Mouse (Mus musculus): ENCODE results near the gene Ptprm. TPM values are rescaled to one million over a fixed set of nuclear protein-coding genes. Genes with fewer than 3 reads are reported as not detected.

The Ptprm gene
- polyA plus RNA-seq, 1 experiment = 4.4 TPM

DNA sequence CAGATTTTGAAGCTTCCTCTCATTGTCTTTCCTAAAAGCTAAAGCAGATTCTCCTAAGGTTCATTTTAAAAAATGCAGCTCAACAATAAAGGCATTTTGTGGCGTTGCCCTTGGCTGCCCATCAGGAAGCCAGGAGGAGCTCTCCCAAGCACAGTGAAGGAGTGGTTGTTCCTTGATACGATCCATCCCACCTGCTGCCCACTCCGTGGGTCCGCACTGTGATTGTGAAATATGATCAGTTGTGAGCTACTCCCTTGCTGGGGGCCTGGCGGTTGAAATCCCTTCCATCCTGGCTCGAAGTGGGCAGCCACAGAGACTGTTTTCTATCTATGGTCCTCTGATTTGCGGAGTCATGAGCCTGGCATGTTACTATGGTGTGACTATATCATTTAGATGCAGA, 610.9 kb downstream of the Ptprm start:
- no peak overlapping the region for H3K27ac ChIP-seq (ENCODE audit: control insufficient read depth, insufficient read depth, low read length)
- no peaks in the 10 kb centered on the region for H3K36me3 ChIP-seq (ENCODE audit: control insufficient read depth, insufficient read depth, low read length)
- no peak for TF ChIP-seq CTCF (IDR thresholded peaks at IDR 0.05; ENCODE audit: borderline replicate concordance, control insufficient read depth, extremely low read depth, insufficient read depth, low read length, poor library complexity)
- TF ChIP-seq POLR2A (IDR thresholded peaks at IDR 0.05; ENCODE audit: control insufficient read depth, extremely low read depth, insufficient read depth, low read length, poor library complexity) = no peak
- no peaks in the 10 kb centered on the region for H3K4me1 ChIP-seq (replicated peaks; ENCODE audit: control insufficient read depth, insufficient read depth, low read length)
- no peaks in the 10 kb centered on the region for H3K27me3 ChIP-seq (ENCODE audit: control insufficient read depth, insufficient read depth, low read length)
- no peak overlapping the region for H3K4me3 ChIP-seq (ENCODE audit: control insufficient read depth, insufficient read depth, low read length)
- DNase-seq = no peak
- WGBS = 89% methylated on average over 7 of the region's 7 CpGs

DNA sequence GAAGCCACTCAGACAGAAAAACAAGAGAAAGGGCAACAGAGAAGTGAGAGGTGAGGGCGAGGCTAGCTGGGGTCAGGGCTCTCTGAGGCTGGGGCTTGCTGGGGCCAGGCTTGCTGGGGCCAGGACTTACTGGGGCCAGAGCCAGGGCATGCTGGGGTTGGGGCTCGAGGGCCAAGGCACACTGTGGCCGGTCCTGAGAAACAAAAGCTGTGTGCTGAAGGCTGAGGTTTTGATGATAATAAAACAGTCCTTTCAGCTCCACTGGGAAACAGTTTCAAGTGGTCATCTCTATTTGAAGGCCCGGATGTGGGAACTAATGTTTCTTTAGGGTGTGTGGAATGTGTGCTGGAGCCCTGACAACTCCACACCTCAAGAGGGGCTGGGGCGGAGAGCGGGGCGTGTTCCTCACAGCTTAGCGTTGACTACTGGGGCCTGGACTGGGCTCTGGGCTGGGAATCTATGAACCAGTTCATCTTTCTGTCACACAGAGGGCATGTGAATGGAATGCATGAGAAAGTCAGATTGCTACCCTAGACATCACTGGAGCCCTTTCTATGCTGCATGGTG, 615.4 kb downstream of the Ptprm start:
- Histone ChIP-seq H3K4me1 (replicated peaks; ENCODE audit: control insufficient read depth, insufficient read depth, low read length) (no peaks in the 10 kb centered on the region), H3K36me3 (ENCODE audit: control insufficient read depth, insufficient read depth, low read length) (no peaks in the 10 kb centered on the region), H3K4me3 (ENCODE audit: control insufficient read depth, insufficient read depth, low read length) (no peak overlapping the region), H3K27me3 (ENCODE audit: control insufficient read depth, insufficient read depth, low read length) (no peaks in the 10 kb centered on the region), H3K27ac (ENCODE audit: control insufficient read depth, insufficient read depth, low read length) (no peak overlapping the region)
- WGBS = 89% methylated on average over 8 of the region's 8 CpGs
- DNase-seq = no peak
- no peak for TF ChIP-seq POLR2A (IDR thresholded peaks at IDR 0.05; ENCODE audit: control insufficient read depth, extremely low read depth, insufficient read depth, low read length, poor library complexity)
- no peak for TF ChIP-seq CTCF (IDR thresholded peaks at IDR 0.05; ENCODE audit: borderline replicate concordance, control insufficient read depth, extremely low read depth, insufficient read depth, low read length, poor library complexity)

DNA sequence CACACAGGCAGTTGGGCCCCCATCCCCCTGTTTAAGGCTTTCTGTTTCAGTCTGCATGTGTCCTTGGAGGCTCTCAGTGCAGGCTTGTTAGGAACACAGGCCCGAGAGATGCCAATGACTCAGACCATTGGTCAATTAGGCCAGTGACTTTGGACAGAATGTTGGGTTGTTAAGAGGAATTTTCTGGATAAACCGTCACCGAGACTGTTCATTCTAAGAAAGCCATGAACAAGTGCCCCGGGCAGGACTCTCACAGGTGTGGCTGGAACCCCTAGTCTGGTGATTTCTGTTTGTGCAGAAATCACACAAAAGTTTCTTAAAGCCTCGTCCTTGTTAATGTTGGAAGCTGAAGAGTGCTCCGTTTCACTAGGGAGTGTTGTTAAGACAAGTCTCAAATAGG, 615.9 kb downstream of the Ptprm start:
- Histone ChIP-seq H3K27ac (ENCODE audit: control insufficient read depth, insufficient read depth, low read length) (no peak overlapping the region), H3K4me3 (ENCODE audit: control insufficient read depth, insufficient read depth, low read length) (no peak overlapping the region), H3K4me1 (replicated peaks; ENCODE audit: control insufficient read depth, insufficient read depth, low read length) (no peaks in the 10 kb centered on the region), H3K36me3 (ENCODE audit: control insufficient read depth, insufficient read depth, low read length) (no peaks in the 10 kb centered on the region), H3K27me3 (ENCODE audit: control insufficient read depth, insufficient read depth, low read length) (no peaks in the 10 kb centered on the region)
- TF ChIP-seq CTCF (IDR thresholded peaks at IDR 0.05; ENCODE audit: borderline replicate concordance, control insufficient read depth, extremely low read depth, insufficient read depth, low read length, poor library complexity) (no peak), POLR2A (IDR thresholded peaks at IDR 0.05; ENCODE audit: control insufficient read depth, extremely low read depth, insufficient read depth, low read length, poor library complexity) (no peak)
- WGBS = 95% methylated on average over 6 of the region's 6 CpGs
- no peak for DNase-seq

DNA sequence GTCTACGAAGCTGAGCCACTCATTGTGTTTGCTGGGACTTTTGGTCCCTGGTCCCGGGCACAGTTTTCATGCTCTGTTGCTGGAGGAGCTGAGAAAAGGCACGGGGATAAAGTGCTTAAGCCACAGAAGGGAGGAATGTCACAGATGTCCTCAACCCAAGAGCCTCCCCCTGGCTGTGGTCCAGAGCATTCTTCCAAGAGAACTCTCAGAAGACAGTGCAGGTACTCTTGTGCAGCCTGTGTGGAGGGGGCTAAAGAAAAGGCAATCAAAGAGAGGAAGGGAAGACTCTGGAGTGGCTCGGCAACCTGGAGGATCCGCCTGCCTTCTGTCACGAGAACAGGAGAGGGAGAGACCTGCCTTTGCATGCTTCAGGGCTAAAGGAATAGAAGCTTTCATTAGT, 617.8 kb downstream of the Ptprm start:
- no peak for DNase-seq
- Histone ChIP-seq H3K27me3 (ENCODE audit: control insufficient read depth, insufficient read depth, low read length) (no peaks in the 10 kb centered on the region), H3K27ac (ENCODE audit: control insufficient read depth, insufficient read depth, low read length) (no peak overlapping the region), H3K4me3 (ENCODE audit: control insufficient read depth, insufficient read depth, low read length) (no peak overlapping the region), H3K36me3 (ENCODE audit: control insufficient read depth, insufficient read depth, low read length) (no peaks in the 10 kb centered on the region), H3K4me1 (replicated peaks; ENCODE audit: control insufficient read depth, insufficient read depth, low read length) (no peaks in the 10 kb centered on the region)
- 81% methylated on average over 6 of the region's 6 CpGs for WGBS
- TF ChIP-seq CTCF (IDR thresholded peaks at IDR 0.05; ENCODE audit: borderline replicate concordance, control insufficient read depth, extremely low read depth, insufficient read depth, low read length, poor library complexity) = no peak

DNA sequence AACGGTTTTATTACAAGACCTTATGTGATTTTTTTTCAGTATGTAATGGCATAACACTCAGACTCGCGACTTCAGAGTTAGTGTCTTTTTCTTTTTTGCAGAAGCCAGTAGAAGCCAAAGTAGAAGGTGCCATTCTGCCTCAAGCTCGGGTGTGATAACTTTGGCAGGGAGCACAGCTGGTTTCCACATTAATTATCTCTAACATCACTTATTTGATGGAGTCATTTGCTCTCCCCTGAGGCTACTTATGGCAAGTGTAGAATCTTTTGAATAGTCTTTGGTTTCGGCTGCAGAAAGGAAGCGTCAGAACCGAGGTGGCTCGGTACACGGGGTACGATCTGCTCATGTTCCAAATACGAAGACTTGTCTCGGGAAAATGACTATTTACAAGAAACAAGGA, 620.7 kb downstream of the Ptprm start:
- Histone ChIP-seq H3K27me3 (ENCODE audit: control insufficient read depth, insufficient read depth, low read length) (no peaks in the 10 kb centered on the region), H3K4me1 (replicated peaks; ENCODE audit: control insufficient read depth, insufficient read depth, low read length) (no peaks in the 10 kb centered on the region), H3K4me3 (ENCODE audit: control insufficient read depth, insufficient read depth, low read length) (no peak overlapping the region), H3K36me3 (ENCODE audit: control insufficient read depth, insufficient read depth, low read length) (no peaks in the 10 kb centered on the region), H3K27ac (ENCODE audit: control insufficient read depth, insufficient read depth, low read length) (no peak overlapping the region)
- TF ChIP-seq CTCF (IDR thresholded peaks at IDR 0.05; ENCODE audit: borderline replicate concordance, control insufficient read depth, extremely low read depth, insufficient read depth, low read length, poor library complexity) (no peak), POLR2A (IDR thresholded peaks at IDR 0.05; ENCODE audit: control insufficient read depth, extremely low read depth, insufficient read depth, low read length, poor library complexity) (no peak)
- DNase-seq = no peak
- WGBS = 95% methylated on average over 12 of the region's 12 CpGs

DNA sequence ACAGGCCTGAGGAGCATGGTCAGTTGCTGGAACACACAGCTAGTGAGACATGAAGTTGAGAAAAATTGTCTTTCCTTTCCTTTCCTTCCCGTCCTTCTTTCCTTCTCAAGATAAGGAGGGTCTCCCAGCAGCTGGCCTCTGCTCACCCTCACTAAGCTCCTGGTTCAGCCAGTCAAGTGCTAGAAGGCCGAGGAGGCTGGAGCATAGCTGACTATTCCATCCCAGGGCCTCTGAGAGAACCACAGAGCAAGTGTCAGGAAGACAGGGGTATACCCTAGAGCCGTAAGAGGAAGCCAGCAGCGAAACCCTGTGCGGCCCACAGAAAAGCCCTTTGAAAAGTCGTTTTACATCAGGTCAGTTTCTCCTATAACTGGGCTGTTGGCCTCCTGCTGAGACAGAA, 624.3 kb downstream of the Ptprm start:
- 61% methylated on average over 6 of the region's 6 CpGs for WGBS
- H3K4me1 ChIP-seq (replicated peaks; ENCODE audit: control insufficient read depth, insufficient read depth, low read length) = no peaks in the 10 kb centered on the region

DNA sequence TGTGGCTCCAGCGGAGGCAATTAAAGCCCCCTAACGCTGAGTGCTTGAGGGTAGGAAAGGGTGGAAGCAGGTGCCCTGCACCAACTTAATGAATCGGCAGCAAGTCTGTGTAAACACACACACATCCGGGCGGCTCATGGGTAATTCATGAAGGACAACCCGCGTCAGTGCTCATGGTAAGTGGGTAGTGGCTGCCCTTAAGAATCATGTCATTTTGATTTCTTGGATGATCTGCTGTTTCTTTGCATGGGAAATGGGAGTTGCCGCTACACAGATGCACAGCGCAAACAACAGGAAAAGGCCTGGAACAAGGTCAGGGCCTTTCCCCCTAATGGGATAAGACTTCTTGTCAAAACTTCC, 633.3 kb downstream of the Ptprm start:
- no peaks in the 10 kb centered on the region for H3K36me3 ChIP-seq (ENCODE audit: control insufficient read depth, insufficient read depth, low read length)
- no peak for DNase-seq
- H3K4me3 ChIP-seq (ENCODE audit: control insufficient read depth, insufficient read depth, low read length) = no peak overlapping the region
- TF ChIP-seq POLR2A (IDR thresholded peaks at IDR 0.05; ENCODE audit: control insufficient read depth, extremely low read depth, insufficient read depth, low read length, poor library complexity) (no peak), CTCF (IDR thresholded peaks at IDR 0.05; ENCODE audit: borderline replicate concordance, control insufficient read depth, extremely low read depth, insufficient read depth, low read length, poor library complexity) (no peak)
- WGBS = 92% methylated on average over 9 of the region's 9 CpGs
- no peaks in the 10 kb centered on the region for H3K4me1 ChIP-seq (replicated peaks; ENCODE audit: control insufficient read depth, insufficient read depth, low read length)
- no peak overlapping the region for H3K27ac ChIP-seq (ENCODE audit: control insufficient read depth, insufficient read depth, low read length)
- no peaks in the 10 kb centered on the region for H3K27me3 ChIP-seq (ENCODE audit: control insufficient read depth, insufficient read depth, low read length)

More for the DNA sequence above, 624.3 kb downstream of the Ptprm start:
- TF ChIP-seq CTCF (IDR thresholded peaks at IDR 0.05; ENCODE audit: borderline replicate concordance, control insufficient read depth, extremely low read depth, insufficient read depth, low read length, poor library complexity) (no peak), POLR2A (IDR thresholded peaks at IDR 0.05; ENCODE audit: control insufficient read depth, extremely low read depth, insufficient read depth, low read length, poor library complexity) (no peak)
- Histone ChIP-seq H3K27ac (ENCODE audit: control insufficient read depth, insufficient read depth, low read length) (no peak overlapping the region), H3K4me3 (ENCODE audit: control insufficient read depth, insufficient read depth, low read length) (no peak overlapping the region), H3K27me3 (ENCODE audit: control insufficient read depth, insufficient read depth, low read length) (no peaks in the 10 kb centered on the region), H3K36me3 (ENCODE audit: control insufficient read depth, insufficient read depth, low read length) (no peaks in the 10 kb centered on the region)
- no peak for DNase-seq

All from thymus, adult 2 months (tissue).